Mouse (Mus musculus) neural tube, embryonic 14.5 days (tissue): ENCODE data around the gene Erg. TPM values are rescaled to one million over a fixed set of nuclear protein-coding genes. Genes with fewer than 3 reads are reported as not detected.

Source experiments
- ATAC-seq: fragments of 200-750 bp; cut with Nextera tagmentation; 2 replicates; pipeline ENCODE4 v1.8.0; 2017; ENCODE audit warnings: low read depth, mild to moderate bottlenecking, moderate TSS enrichment, moderate library complexity
- H3K27ac ChIP-seq: fragments of 300-500 bp; sonication (generic); 2 replicates; pipeline ENCODE4 v1.5.1; 2014; ENCODE audit warnings: low read depth, mild to moderate bottlenecking, control low read depth, low read length, moderate library complexity, mixed read lengths
- H3K27me3 ChIP-seq: fragments of 300-500 bp; sonication (generic); 2 replicates; pipeline ENCODE4 v1.6.1; 2014; ENCODE audit warnings: low read length; ENCODE audit not compliant: control insufficient read depth, insufficient read depth
- H3K36me3 ChIP-seq: fragments of 300-500 bp; sonication (generic); 2 replicates; pipeline ENCODE4 v1.6.1; 2014; ENCODE audit warnings: low read length, mixed read lengths; ENCODE audit not compliant: control insufficient read depth, insufficient read depth
- H3K4me1 ChIP-seq: fragments of 300-500 bp; sonication (generic); 2 replicates; pipeline ENCODE4 v1.6.1; 2014; ENCODE audit warnings: low read length; ENCODE audit not compliant: control insufficient read depth, insufficient read depth
- H3K4me2 ChIP-seq: fragments of 300-500 bp; sonication (generic); 2 replicates; pipeline ENCODE4 v1.6.1; 2014; ENCODE audit warnings: mild to moderate bottlenecking, low read depth, low read length, control low read depth
- H3K4me3 ChIP-seq: fragments of 300-500 bp; sonication (generic); 2 replicates; pipeline ENCODE4 v1.5.1; 2014; ENCODE audit warnings: low read depth, low read length, control low read depth, mixed read lengths
- H3K9ac ChIP-seq: fragments of 300-500 bp; sonication (generic); replicated peaks from 2 replicates; pipeline ENCODE4 v1.6.1; 2014; ENCODE audit warnings: low read depth, mild to moderate bottlenecking, control low read depth, low read length, mixed read lengths
- H3K9me3 ChIP-seq: fragments of 300-500 bp; sonication (generic); 2 replicates; pipeline ENCODE4 v1.6.1; 2016; ENCODE audit warnings: low read length; ENCODE audit not compliant: control insufficient read depth
- WGBS: fragments of 180-500 bp; shearing (Covaris S2); extraction: QIAGEN DNeasy Blood & Tissue Kit; methylation state at CpG from one replicate; pipeline ENCODE4 v1.1.7; 2014; 5-methylcytosine and 5-hydroxymethylcytosine counted together
- polyA plus RNA-seq: library from polyadenylated mRNA; unstranded; fragments of >200 nt; fragmentation: Nextera tagmentation; extraction: Ambion mirVana; gene quantifications from 2 replicates; pipeline ENCODE4 v1.2.1, GENCODE M21; 2014

The Erg gene
- polyA plus RNA-seq, 1 experiment from 2014 or later: 0.95 TPM

GRCm38 (mm10) chr16:95519520-95519919, 66.9 kb downstream of the Erg start:
- no peak for ATAC-seq
- Histone ChIP-seq H3K36me3 (no peaks in the 10 kb centered on the region), H3K9ac (no peak overlapping the region), H3K27ac (no peak overlapping the region), H3K4me1 (no peaks in the 10 kb centered on the region), H3K27me3 (no peaks in the 10 kb centered on the region), H3K9me3 (no peaks in the 10 kb centered on the region), H3K4me2 (no peak overlapping the region), H3K4me3 (no peak overlapping the region)
- 81% methylated on average over 8 of the region's 8 CpGs for WGBS

- WGBS: 75% methylated on average over 2 of the region's 2 CpGs
Observed at GRCm38 (mm10) chr16:95506051-95506450, 80.3 kb downstream of the Erg start.

GRCm38 (mm10) chr16:95496582-95497300, 89.7 kb downstream of the Erg start:
- Histone ChIP-seq H3K36me3 (no peaks in the 10 kb centered on the region), H3K4me2 (no peak overlapping the region), H3K4me1 (no peaks in the 10 kb centered on the region), H3K9ac (no peak overlapping the region), H3K27me3 (no peaks in the 10 kb centered on the region), H3K4me3 (no peak overlapping the region), H3K27ac (no peak overlapping the region), H3K9me3 (no peaks in the 10 kb centered on the region)
- 89% methylated on average over 10 of the region's 10 CpGs for WGBS
- no peak for ATAC-seq

More at GRCm38 (mm10) chr16:95506051-95506450, 80.3 kb downstream of the Erg start:
- no peak overlapping the region for H3K27ac ChIP-seq
- no peaks in the 10 kb centered on the region for H3K27me3 ChIP-seq
- H3K4me1 ChIP-seq: no peaks in the 10 kb centered on the region
- H3K36me3 ChIP-seq: no peaks in the 10 kb centered on the region
- no peak for ATAC-seq
- H3K4me3 ChIP-seq: no peak overlapping the region
- H3K4me2 ChIP-seq: no peak overlapping the region
- no peak overlapping the region for H3K9ac ChIP-seq
- H3K9me3 ChIP-seq: no peaks in the 10 kb centered on the region

GRCm38 (mm10) chr16:95494108-95494507, 92.3 kb downstream of the Erg start:
- no peak for ATAC-seq
- H3K4me3 ChIP-seq: no peak overlapping the region
- H3K4me1 ChIP-seq: no peaks in the 10 kb centered on the region
- H3K27ac ChIP-seq: no peak overlapping the region
- H3K27me3 ChIP-seq: no peaks in the 10 kb centered on the region
- H3K9ac ChIP-seq: no peak overlapping the region
- no peaks in the 10 kb centered on the region for H3K9me3 ChIP-seq
- no peak overlapping the region for H3K4me2 ChIP-seq
- WGBS: 61% methylated on average over 3 of the region's 3 CpGs
- no peaks in the 10 kb centered on the region for H3K36me3 ChIP-seq

- H3K27me3 ChIP-seq: no peaks in the 10 kb centered on the region
- H3K9ac ChIP-seq: no peak overlapping the region
- H3K9me3 ChIP-seq: no peaks in the 10 kb centered on the region
- WGBS: 71% methylated on average over 8 of the region's 8 CpGs
- no peak for ATAC-seq
- H3K4me2 ChIP-seq: no peak overlapping the region
- no peak overlapping the region for H3K4me3 ChIP-seq
- no peaks in the 10 kb centered on the region for H3K4me1 ChIP-seq
- no peak overlapping the region for H3K27ac ChIP-seq
- H3K36me3 ChIP-seq: no peaks in the 10 kb centered on the region
Observed at GRCm38 (mm10) chr16:95493336-95493735, 93.1 kb downstream of the Erg start.

- no peaks in the 10 kb centered on the region for H3K36me3 ChIP-seq
- no peaks in the 10 kb centered on the region for H3K27me3 ChIP-seq
- no peak overlapping the region for H3K4me2 ChIP-seq
- H3K4me3 ChIP-seq: no peak overlapping the region
- WGBS: 80% methylated on average over 7 of the region's 7 CpGs
- no peak overlapping the region for H3K9ac ChIP-seq
- no peaks in the 10 kb centered on the region for H3K4me1 ChIP-seq
- H3K9me3 ChIP-seq: no peaks in the 10 kb centered on the region
- no peak for ATAC-seq
- no peak overlapping the region for H3K27ac ChIP-seq
Observed at GRCm38 (mm10) chr16:95492146-95492545, 94.2 kb downstream of the Erg start.

GRCm38 (mm10) chr16:95490386-95490785, 96.0 kb downstream of the Erg start:
- 88% methylated on average over 5 of the region's 5 CpGs for WGBS
- Histone ChIP-seq H3K9me3 (no peaks in the 10 kb centered on the region), H3K27me3 (no peaks in the 10 kb centered on the region), H3K4me2 (no peak overlapping the region), H3K4me1 (no peaks in the 10 kb centered on the region), H3K4me3 (no peak overlapping the region), H3K27ac (no peak overlapping the region), H3K36me3 (no peaks in the 10 kb centered on the region), H3K9ac (no peak overlapping the region)
- ATAC-seq: no peak

GRCm38 (mm10) chr16:95487606-95488351, 98.6 kb downstream of the Erg start:
- Histone ChIP-seq H3K4me3 (no peak overlapping the region), H3K9me3 (no peaks in the 10 kb centered on the region), H3K4me2 (no peak overlapping the region), H3K9ac (no peak overlapping the region), H3K4me1 (no peaks in the 10 kb centered on the region), H3K27me3 (no peaks in the 10 kb centered on the region), H3K27ac (no peak overlapping the region), H3K36me3 (no peaks in the 10 kb centered on the region)
- 84% methylated on average over 9 of the region's 9 CpGs for WGBS
- no peak for ATAC-seq

- Histone ChIP-seq H3K9me3 (no peaks in the 10 kb centered on the region), H3K4me3 (no peak overlapping the region), H3K4me2 (no peak overlapping the region), H3K27me3 (no peaks in the 10 kb centered on the region), H3K4me1 (no peaks in the 10 kb centered on the region), H3K27ac (no peak overlapping the region), H3K9ac (no peak overlapping the region), H3K36me3 (no peaks in the 10 kb centered on the region)
- 92% methylated on average over 13 of the region's 13 CpGs for WGBS
- no peak for ATAC-seq
Observed at GRCm38 (mm10) chr16:95481176-95481575, 105.2 kb downstream of the Erg start.
